Mouse (Mus musculus): ENCODE measurements around the gene Lamc3.
"Not testable (repeated sequence)": the region's sequence is repeated elsewhere in the genome, so short reads cannot be mapped to it uniquely, and the experiment has no call there.

Gene Lamc3

DNA sequence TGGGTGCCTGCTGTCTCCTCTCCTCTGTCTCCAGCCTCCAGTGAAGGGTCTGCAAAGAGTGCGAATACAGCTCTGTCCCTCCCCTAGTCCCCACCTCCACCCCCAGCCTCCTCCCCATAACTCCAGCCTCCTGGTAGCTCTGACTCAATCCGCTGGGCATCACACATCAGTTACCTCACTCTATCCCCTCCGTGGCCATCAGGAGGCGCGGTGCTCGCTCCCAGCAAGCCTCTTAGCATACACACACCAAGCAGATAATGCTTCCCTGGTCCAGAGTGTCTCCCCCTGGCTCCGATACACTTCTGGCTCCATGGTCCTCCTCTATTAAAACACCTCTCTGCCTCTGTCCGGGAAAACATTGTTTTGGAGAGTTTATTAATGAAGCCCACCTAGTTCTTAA lies 17.5 kb downstream of the Lamc3 start:
- H3K9me3 ChIP-seq (ENCODE audit: low read length): no peaks in the 10 kb centered on the region
- no peak overlapping the region for H3K4me3 ChIP-seq (replicated peaks; ENCODE audit: low read length)
- TF ChIP-seq CTCF (conservative IDR thresholded peaks at IDR 0.05; ENCODE audit: low read length) (peak; percentile 20), NANOG (IDR thresholded peaks at IDR 0.05; ENCODE audit: borderline replicate concordance, low read length) (no peak)
- peaks cover 5% of the 10 kb centered on the region; the same call in 1 of the 2 replicates for H3K27me3 ChIP-seq (ENCODE audit: insufficient read depth, low read length)
- no peaks in the 10 kb centered on the region for H3K36me3 ChIP-seq (ENCODE audit: insufficient read depth, low read length)
- H3K4me1 ChIP-seq (replicated peaks; ENCODE audit: low read depth, low read length): peaks cover 39% of the 10 kb centered on the region

DNA sequence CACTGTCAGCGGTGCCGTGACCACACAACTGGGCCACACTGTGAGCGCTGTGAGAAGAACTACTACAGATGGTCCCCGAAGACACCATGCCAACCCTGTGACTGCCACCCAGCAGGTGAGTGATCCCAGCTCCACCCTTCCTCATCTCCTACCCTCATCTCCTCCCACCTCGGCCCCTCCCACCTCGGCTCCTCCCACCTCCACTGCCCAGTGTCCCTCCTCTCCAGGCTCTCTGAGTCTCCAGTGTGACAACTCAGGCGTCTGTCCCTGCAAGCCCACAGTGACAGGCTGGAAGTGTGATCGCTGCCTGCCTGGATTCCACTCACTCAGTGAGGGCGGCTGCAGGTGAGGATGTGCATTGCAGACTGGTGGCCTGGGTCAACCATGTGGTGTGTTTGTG lies 18.6 kb downstream of the Lamc3 start:
- TF ChIP-seq POU5F1 (IDR thresholded peaks at IDR 0.05; ENCODE audit: borderline replicate concordance, low read length): no peak
- no peak for TF ChIP-seq CTCF (conservative IDR thresholded peaks at IDR 0.05; ENCODE audit: low read length)
- TF ChIP-seq NANOG (IDR thresholded peaks at IDR 0.05; ENCODE audit: borderline replicate concordance, low read length): no peak
- peak overlapping the region; percentile 17; the same call in 1 of the 2 replicates for H3K4me3 ChIP-seq (replicated peaks; ENCODE audit: low read length)
- no peaks in the 10 kb centered on the region for H3K36me3 ChIP-seq (ENCODE audit: insufficient read depth, low read length)
- H3K27me3 ChIP-seq (ENCODE audit: insufficient read depth, low read length): no peaks in the 10 kb centered on the region; the same call in 1 of the 2 replicates
- peaks cover 39% of the 10 kb centered on the region for H3K4me1 ChIP-seq (replicated peaks; ENCODE audit: low read depth, low read length)
- H3K9me3 ChIP-seq (ENCODE audit: low read length): no peaks in the 10 kb centered on the region

DNA sequence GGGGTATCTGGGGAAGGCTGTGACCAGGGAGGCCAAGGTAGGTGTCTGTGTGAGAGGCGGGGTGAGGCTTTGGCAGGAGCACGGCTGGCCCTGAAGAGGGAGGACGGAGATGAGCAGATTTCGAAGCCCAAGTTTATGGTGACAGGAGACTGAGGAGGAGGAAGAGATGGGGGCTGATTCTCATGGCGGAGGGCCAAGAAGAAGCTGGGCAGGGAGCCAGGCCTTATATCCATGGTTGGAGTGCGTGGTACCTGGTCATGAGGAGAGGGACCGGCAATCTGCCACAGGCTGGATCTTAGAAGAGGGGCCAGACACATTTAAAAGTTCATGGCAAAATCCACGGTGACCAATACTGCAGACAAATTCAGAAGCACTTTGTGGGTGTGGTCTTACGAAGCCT lies 19.3 kb downstream of the Lamc3 start:
- no peaks in the 10 kb centered on the region; the same call in 1 of the 2 replicates for H3K27me3 ChIP-seq (ENCODE audit: insufficient read depth, low read length)
- no peak overlapping the region for H3K4me3 ChIP-seq (replicated peaks; ENCODE audit: low read length)
- peaks cover 35% of the 10 kb centered on the region for H3K4me1 ChIP-seq (replicated peaks; ENCODE audit: low read depth, low read length)
- H3K9me3 ChIP-seq (ENCODE audit: low read length): no peaks in the 10 kb centered on the region
- TF ChIP-seq POU5F1 (IDR thresholded peaks at IDR 0.05; ENCODE audit: borderline replicate concordance, low read length) (no peak), CTCF (conservative IDR thresholded peaks at IDR 0.05; ENCODE audit: low read length) (no peak), NANOG (IDR thresholded peaks at IDR 0.05; ENCODE audit: borderline replicate concordance, low read length) (no peak)
- no peaks in the 10 kb centered on the region for H3K36me3 ChIP-seq (ENCODE audit: insufficient read depth, low read length)

DNA sequence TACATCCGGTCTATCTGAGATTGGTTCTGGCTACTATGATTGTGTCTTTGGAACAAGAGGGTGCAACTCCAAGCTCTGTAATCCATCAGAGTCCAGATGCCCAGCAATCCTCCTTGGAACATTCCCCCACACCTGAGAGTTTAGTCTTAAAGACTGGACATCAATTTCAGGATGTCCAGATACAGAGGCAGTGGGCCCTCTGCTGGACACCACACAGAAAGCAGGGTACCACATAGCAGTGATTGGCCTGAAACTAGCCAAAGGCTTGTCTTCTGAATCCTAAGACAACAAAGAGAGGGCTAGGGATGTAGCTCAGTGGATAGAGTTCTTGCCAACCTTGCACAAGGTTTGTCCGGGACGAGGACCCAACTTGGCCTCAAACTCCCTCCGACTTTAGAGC lies 25.5 kb downstream of the Lamc3 start:
- Histone ChIP-seq H3K4me3 (replicated peaks; ENCODE audit: low read length) (no peak overlapping the region), H3K27me3 (ENCODE audit: insufficient read depth, low read length) (no peaks in the 10 kb centered on the region), H3K36me3 (ENCODE audit: insufficient read depth, low read length) (no peaks in the 10 kb centered on the region), H3K9me3 (ENCODE audit: low read length) (no peaks in the 10 kb centered on the region), H3K4me1 (replicated peaks; ENCODE audit: low read depth, low read length) (0 out of 2 replicates have a peak, but pooled peaks cover 4% of the 10 kb centered on the region)
- TF ChIP-seq CTCF (conservative IDR thresholded peaks at IDR 0.05; ENCODE audit: low read length): peak; percentile 20; the same call in 1 of the 2 replicates
- TF ChIP-seq NANOG (IDR thresholded peaks at IDR 0.05; ENCODE audit: borderline replicate concordance, low read length): no peak

GRCm38 (mm10) chr2:31914213-31914612 lies 27.1 kb downstream of the Lamc3 start:
- not testable (repeated sequence) for H3K36me3 ChIP-seq (ENCODE audit: insufficient read depth, low read length); H3K27me3 ChIP-seq (ENCODE audit: insufficient read depth, low read length); H3K9me3 ChIP-seq (ENCODE audit: low read length); H3K4me3 ChIP-seq (replicated peaks; ENCODE audit: low read length); H3K4me1 ChIP-seq (replicated peaks; ENCODE audit: low read depth, low read length)
- TF ChIP-seq CTCF (conservative IDR thresholded peaks at IDR 0.05; ENCODE audit: low read length): peak; percentile 11; the same call in 1 of the 2 replicates

DNA sequence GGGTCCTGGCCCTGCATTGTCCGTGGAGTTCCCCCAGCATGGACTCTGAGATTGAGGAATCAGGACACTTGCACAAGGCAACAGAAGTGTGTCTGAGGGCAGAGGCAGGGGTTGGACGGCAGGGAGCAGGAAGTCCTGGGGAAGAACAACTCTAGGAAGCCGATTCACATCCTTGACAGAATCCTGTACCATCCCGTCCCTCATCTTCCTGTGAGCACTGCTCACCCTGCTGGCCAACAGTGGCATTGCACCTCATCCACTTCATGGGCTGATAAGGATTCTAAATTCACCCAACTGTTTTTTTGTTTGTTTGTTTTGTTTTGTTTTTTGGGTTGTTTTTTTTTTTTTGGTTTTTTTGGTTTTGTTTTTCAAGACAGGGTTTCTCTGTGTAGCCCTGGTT lies 28.0 kb downstream of the Lamc3 start:
- H3K4me3 ChIP-seq (replicated peaks; ENCODE audit: low read length): no peak overlapping the region
- peaks cover 2% of the 10 kb centered on the region for H3K27me3 ChIP-seq (ENCODE audit: insufficient read depth, low read length)
- TF ChIP-seq CTCF (conservative IDR thresholded peaks at IDR 0.05; ENCODE audit: low read length) (peak; percentile 94), NANOG (IDR thresholded peaks at IDR 0.05; ENCODE audit: borderline replicate concordance, low read length) (no peak), POU5F1 (IDR thresholded peaks at IDR 0.05; ENCODE audit: borderline replicate concordance, low read length) (no peak)

GRCm38 (mm10) chr2:31917636-31918035 lies 30.5 kb downstream of the Lamc3 start:
- TF ChIP-seq CTCF (conservative IDR thresholded peaks at IDR 0.05; ENCODE audit: low read length) (peak; percentile 41), NANOG (IDR thresholded peaks at IDR 0.05; ENCODE audit: borderline replicate concordance, low read length) (no peak), POU5F1 (IDR thresholded peaks at IDR 0.05; ENCODE audit: borderline replicate concordance, low read length) (no peak)
- peaks cover 7% of the 10 kb centered on the region; the same call in 1 of the 2 replicates for H3K4me1 ChIP-seq (replicated peaks; ENCODE audit: low read depth, low read length)
- no peak overlapping the region for H3K4me3 ChIP-seq (replicated peaks; ENCODE audit: low read length)
- no peaks in the 10 kb centered on the region for H3K9me3 ChIP-seq (ENCODE audit: low read length)
- H3K36me3 ChIP-seq (ENCODE audit: insufficient read depth, low read length): no peaks in the 10 kb centered on the region
- peaks cover 25% of the 10 kb centered on the region for H3K27me3 ChIP-seq (ENCODE audit: insufficient read depth, low read length)

More for the DNA sequence above, 28.0 kb downstream of the Lamc3 start:
- no peaks in the 10 kb centered on the region for H3K9me3 ChIP-seq (ENCODE audit: low read length)
- H3K4me1 ChIP-seq (replicated peaks; ENCODE audit: low read depth, low read length): 0 out of 2 replicates have a peak, but pooled peaks cover 4% of the 10 kb centered on the region
- H3K36me3 ChIP-seq (ENCODE audit: insufficient read depth, low read length): no peaks in the 10 kb centered on the region

- H3K9me3 ChIP-seq (ENCODE audit: low read length): no peaks in the 10 kb centered on the region
- no peak overlapping the region for H3K4me3 ChIP-seq (replicated peaks; ENCODE audit: low read length)
- TF ChIP-seq NANOG (IDR thresholded peaks at IDR 0.05; ENCODE audit: borderline replicate concordance, low read length) (no peak), POU5F1 (IDR thresholded peaks at IDR 0.05; ENCODE audit: borderline replicate concordance, low read length) (no peak), CTCF (conservative IDR thresholded peaks at IDR 0.05; ENCODE audit: low read length) (no peak)
- peaks cover 59% of the 10 kb centered on the region for H3K27me3 ChIP-seq (ENCODE audit: insufficient read depth, low read length)
- no peaks in the 10 kb centered on the region for H3K36me3 ChIP-seq (ENCODE audit: insufficient read depth, low read length)
- H3K4me1 ChIP-seq (replicated peaks; ENCODE audit: low read depth, low read length): peaks cover 3% of the 10 kb centered on the region; the same call in 1 of the 2 replicates
Observed at GRCm38 (mm10) chr2:31923645-31924044, 36.6 kb downstream of the Lamc3 start.

DNA sequence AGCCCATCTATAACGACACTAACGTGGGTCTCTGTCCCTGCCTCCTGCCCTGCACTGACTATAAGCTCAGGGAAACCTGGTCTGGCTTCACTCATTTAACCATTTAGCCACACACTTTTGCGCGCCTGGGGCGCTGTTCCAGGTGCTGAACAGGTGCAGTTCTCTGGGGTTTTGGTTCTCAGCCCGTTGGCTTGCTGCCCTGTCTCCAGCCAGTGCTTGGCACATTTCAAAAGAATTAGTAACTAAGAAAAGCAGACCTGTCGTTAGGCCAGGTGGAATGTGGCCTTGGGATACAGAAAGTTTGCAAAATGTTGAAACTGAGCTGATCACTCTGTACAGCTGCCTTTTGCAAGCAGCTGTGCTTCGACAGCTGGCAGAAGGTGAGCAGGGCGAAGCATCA lies 37.7 kb downstream of the Lamc3 start:
- no peaks in the 10 kb centered on the region for H3K36me3 ChIP-seq (ENCODE audit: insufficient read depth, low read length)
- TF ChIP-seq POU5F1 (IDR thresholded peaks at IDR 0.05; ENCODE audit: borderline replicate concordance, low read length): no peak
- no peak for TF ChIP-seq NANOG (IDR thresholded peaks at IDR 0.05; ENCODE audit: borderline replicate concordance, low read length)
- TF ChIP-seq CTCF (conservative IDR thresholded peaks at IDR 0.05; ENCODE audit: low read length): no peak
- H3K4me3 ChIP-seq (replicated peaks; ENCODE audit: low read length): no peak overlapping the region
- peaks cover 3% of the 10 kb centered on the region; the same call in 1 of the 2 replicates for H3K4me1 ChIP-seq (replicated peaks; ENCODE audit: low read depth, low read length)
- H3K27me3 ChIP-seq (ENCODE audit: insufficient read depth, low read length): peaks cover 61% of the 10 kb centered on the region
- H3K9me3 ChIP-seq (ENCODE audit: low read length): no peaks in the 10 kb centered on the region

All from E14TG2a.4 (cell line).